Mouse (Mus musculus) adrenal gland, adult 18-20 months (tissue): ENCODE data around the gene Calcoco1. TPM values are rescaled to one million over a fixed set of nuclear protein-coding genes. Genes with fewer than 3 reads are reported as not detected.

ENCODE experiments used
- DNase-seq, 2 experiments: peaks; one replicate each; pipeline ENCODE4 v3.0.0; 2021 to 2022; ENCODE audit warnings: low spot score in 2 of 2
- long read RNA-seq, 2 experiments: library from polyadenylated mRNA; stranded (forward); transcript quantifications; one replicate each; pipeline ENCODE4 v2.0.0; 2021
- total RNA-seq, 2 experiments: library from RNA; stranded (reverse); gene quantifications; 1 replicate in 1 of 2; 2 replicates in 1 of 2; pipeline ENCODE4 v1.2.3; 2021

Gene Calcoco1
- 100 to 1,000 TPM in 1 of 2 experiments, 10 to 100 TPM in 1; 95.4 to 106 TPM for total RNA-seq
- long read RNA-seq, experiment 1, transcript Calcoco1-201 (15 exons, 2,824 nt): major isoform, 50 of 68 reads
- long read RNA-seq, experiment 1, transcript Calcoco1-204 (14 exons, 2,968 nt): minor isoform, 7 of 68 reads
- long read RNA-seq, experiment 1, partial matches to known transcripts: 4 of 68 reads
- long read RNA-seq, experiment 1, other reads (novel, unspliced or antisense): 7 of 68 reads
- long read RNA-seq, experiment 2, transcript Calcoco1-201 (15 exons, 2,824 nt): major isoform, 116 of 152 reads
- long read RNA-seq, experiment 2, partial matches to known transcripts: 23 of 152 reads
- long read RNA-seq, experiment 2, other reads (novel, unspliced or antisense): 11 of 152 reads

- peak; percentile 85 to 87 for DNase-seq
These were observed at the start of gene Calcoco1 for GRCm38 (mm10) chr15:102721980-102722475. Calcoco1 (minus strand) TSS chr15:102722178.

DNA sequence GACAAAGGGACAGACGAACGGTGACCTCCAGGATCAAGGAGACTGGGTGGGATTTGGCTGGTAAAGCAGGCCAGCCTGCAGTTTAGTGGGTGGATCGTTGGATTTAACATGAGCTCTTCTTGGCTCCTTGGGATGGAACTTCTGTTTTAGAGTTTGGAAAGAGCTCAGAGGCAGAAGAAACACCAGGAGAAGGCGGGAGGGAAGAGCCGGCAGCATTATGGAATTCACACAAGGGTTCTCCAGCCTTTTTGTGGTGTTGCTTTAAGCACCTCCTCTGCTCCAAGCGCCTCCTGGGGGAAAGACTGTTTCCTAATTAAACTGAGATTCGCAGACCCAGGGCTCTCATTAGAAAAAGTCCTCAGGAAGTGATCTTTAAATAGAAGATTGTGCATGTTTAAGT lies 48.9 kb upstream of the Calcoco1 start:
- no peak for DNase-seq

- DNase-seq: no peak
These were observed 43.2 kb upstream of the Calcoco1 start for GRCm38 (mm10) chr15:102765207-102765606.

- DNase-seq: peak in 1 of 2 experiments; percentile 46
These were observed 39.9 kb upstream of the Calcoco1 start for GRCm38 (mm10) chr15:102761745-102762378.

DNA sequence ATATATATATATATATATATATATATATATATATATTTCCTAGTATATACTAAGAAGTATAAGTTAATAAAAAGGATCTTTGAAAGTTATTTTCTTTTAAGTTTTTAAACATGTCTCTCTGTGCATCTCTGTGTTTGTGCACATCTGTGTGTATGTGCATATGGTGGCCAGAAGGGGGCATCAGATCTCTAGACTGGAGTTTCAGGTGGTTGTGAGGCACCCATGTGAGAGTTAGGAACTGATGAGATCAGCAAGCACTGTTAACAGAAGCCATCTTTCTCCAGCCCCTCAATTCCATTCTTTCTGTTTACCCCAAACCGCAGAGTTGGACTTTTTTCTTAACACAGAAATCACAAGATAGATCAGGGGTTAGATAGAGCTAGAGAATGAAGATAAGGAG lies 35.7 kb upstream of the Calcoco1 start:
- DNase-seq: no peak

- no peak for DNase-seq
These were observed 33.1 kb upstream of the Calcoco1 start for GRCm38 (mm10) chr15:102755053-102755452.

- DNase-seq: no peak
These were observed 32.4 kb upstream of the Calcoco1 start for GRCm38 (mm10) chr15:102754361-102754760.

DNA sequence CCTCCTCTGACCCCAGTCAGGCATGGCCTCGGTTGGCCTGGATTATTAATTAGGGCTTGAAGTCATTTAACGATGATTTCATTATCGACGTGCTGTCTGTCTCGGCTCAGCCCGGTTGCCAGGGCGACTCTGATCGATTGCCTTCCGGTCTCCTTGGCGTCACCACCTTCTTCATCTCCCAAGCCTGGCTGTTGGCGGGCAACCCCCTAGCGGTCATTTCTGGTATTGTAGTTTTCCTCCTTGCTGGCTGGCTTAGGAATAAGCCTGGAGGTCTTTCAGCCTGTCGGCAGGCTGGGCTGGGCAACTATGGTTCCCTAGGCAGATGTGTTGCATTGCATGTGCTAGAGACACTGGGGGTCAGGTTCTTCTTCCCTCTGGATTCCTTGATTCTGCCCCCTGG lies 31.2 kb upstream of the Calcoco1 start:
- DNase-seq: peak; percentile 46 to 52

- DNase-seq: no peak
These were observed 30.2 kb upstream of the Calcoco1 start for GRCm38 (mm10) chr15:102752164-102752563.

DNA sequence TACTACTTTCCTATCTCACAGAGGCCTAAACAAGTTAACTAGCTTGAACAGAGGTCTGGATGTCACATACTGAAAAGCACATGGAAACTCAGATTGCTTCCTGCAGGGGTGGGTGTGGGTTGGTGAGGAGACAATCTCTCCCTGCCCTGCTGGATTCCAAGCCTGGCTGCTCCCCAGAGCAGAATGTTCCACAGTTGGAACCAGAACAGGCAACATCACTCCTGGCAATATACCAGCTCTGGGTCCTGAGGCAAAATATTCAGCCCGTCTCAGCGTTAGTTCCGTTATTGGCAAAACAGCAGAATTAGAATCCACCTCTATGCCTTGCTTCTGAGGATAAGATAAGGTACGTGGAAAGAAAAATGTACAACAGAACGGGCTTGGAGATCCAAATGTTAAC lies 28.3 kb upstream of the Calcoco1 start:
- no peak for DNase-seq

DNA sequence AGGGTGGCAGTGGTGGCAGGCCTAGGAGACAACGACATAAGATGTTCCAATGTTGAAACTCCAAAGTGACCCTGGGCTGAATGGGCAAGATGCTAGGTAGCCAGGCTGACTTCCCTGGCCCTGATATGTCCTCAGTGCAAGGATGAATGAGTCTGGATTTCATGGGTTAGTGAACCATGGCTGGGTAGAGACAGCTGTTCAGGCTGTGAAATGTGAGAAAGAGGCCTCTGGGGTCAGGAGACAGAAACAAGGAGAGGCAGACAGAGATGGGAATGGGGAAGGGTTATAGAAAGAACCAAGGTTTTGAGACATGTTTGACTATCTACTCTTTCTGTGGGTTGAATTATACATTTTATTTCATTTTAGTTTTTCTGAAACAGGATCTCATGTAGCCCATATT lies 27.1 kb upstream of the Calcoco1 start:
- DNase-seq: no peak

- DNase-seq: no peak
These were observed 25.9 kb upstream of the Calcoco1 start for GRCm38 (mm10) chr15:102747853-102748252.

DNA sequence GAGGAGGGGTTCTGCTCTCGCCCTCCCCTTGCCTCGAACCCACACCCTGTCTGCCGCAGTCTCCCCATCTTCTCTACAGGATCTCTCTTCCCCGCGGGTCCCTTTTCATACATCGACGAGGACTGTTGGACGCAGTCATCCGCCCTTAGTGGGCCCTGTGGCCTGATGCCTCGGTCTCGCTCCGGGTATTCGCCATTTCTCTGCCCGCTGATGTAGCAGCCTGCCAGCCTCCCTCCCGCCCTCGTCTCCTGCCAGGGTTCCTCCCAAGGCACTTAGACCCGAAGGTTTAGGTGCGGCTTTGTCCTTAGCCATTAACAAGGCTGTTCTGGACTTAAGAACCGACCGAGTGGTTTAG lies 25.3 kb upstream of the Calcoco1 start:
- DNase-seq: no peak

DNA sequence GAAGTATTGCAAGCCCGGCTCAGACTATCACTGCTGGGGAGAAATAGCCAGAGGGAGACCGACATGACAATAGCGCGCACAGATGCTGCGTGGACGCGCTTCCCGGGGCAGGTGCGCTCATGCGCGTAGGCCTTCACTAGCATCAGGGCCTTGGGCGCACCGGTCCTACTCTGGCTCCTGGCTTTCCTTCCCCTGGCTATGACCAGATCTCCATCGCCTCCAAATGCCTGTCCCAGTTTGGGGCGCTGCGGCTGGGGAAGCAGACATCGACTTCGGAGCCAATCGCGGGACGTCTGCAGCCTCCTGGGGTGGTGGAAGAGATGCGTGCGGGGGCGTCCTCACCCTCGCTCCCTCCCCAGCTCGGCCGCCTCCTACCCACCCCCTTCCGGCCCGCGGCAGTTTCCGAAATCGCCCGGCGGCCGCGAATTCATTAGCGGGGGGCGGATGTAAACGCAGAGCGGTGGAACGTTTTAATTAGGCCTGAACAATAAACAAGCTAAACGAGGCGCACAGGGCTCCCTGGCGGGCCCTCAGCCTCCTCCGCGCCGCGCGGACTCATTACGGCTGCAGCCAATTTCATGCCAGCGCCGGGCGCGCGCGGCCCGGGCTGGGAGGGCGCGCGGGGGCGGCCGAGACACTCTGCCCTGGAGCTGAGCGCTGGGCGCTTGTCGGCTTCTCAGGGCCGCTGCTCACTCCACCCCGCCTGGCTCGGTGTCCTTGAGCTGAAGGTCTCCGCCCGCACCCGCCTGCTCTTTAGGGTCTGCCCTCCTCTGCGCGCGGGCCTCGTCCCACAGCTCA lies 24.7 kb upstream of the Calcoco1 start:
- peak; percentile 63 to 70 for DNase-seq

GRCm38 (mm10) chr15:102746126-102746487 lies 24.1 kb upstream of the Calcoco1 start:
- no peak for DNase-seq

- no peak for DNase-seq
These were observed 23.4 kb upstream of the Calcoco1 start for GRCm38 (mm10) chr15:102745387-102745786.

DNA sequence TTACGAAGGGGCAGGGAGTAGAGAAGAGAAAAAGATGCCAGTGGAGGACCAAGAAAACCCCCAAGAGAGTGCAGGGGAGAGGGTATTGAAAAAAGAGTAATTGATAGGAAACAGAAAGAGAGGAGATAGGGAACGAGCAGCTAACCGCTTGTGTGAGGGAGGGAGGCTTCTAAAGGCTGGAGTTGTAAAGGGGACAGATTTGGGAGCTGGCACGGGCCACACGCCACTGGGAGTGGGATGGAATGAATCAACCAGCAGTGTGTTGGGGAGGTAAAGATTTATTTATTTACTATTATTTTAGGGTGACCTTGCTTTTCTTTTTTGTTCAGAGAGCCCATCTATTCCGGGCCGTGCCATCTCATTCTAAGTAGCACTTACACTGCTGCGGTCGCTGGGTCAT lies 22.9 kb upstream of the Calcoco1 start:
- no peak for DNase-seq

DNA sequence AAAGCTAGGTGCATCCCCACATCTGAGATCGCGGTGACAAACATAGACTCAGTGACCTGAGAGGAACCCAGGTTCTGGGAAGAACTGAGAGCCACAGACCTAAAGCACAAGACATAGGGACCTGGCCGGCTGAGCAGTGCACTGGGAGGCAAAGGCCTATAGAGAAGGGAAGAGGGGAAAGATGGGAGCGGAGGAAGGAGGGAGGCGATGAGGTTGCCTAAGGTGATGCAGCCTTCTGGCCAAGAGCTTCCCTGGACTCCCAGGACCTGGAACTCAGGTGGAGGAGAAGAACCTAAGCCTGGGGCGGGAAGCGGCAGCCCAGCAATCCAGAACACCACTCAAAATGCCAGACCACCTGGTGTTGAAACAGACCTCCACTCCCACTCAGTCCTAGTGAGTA lies 22.4 kb upstream of the Calcoco1 start:
- no peak for DNase-seq

- DNase-seq: no peak
These were observed 22.0 kb upstream of the Calcoco1 start for GRCm38 (mm10) chr15:102743996-102744395.

GRCm38 (mm10) chr15:102743196-102743595 lies 21.2 kb upstream of the Calcoco1 start:
- no peak for DNase-seq

- DNase-seq: peak; percentile 89 to 90
These were observed 20.6 kb upstream of the Calcoco1 start for GRCm38 (mm10) chr15:102742589-102742988.
